Mouse (Mus musculus) natural killer cell, adult 2 months (primary cell): ENCODE data around the gene Paqr7.

Experiments used
- DNase-seq, 2 experiments: peaks; one replicate each; pipeline ENCODE4 v3.0.0; 2022; ENCODE audit warnings: low spot score in 2 of 2

Paqr7 gene

GRCm38 (mm10) chr4:134535787-134536151 lies 39.3 kb downstream of the Paqr7 start:
- DNase-seq = no peak

- no peak for DNase-seq
These were observed 42.6 kb downstream of the Paqr7 start for GRCm38 (mm10) chr4:134538997-134539580.

GRCm38 (mm10) chr4:134542726-134543125 lies 46.2 kb downstream of the Paqr7 start:
- no peak for DNase-seq

GRCm38 (mm10) chr4:134543261-134543660 lies 46.8 kb downstream of the Paqr7 start:
- peak; percentile 90 to 93 for DNase-seq

- peak; percentile 56 to 74 for DNase-seq
These were observed 50.6 kb downstream of the Paqr7 start for GRCm38 (mm10) chr4:134546814-134547705.

GRCm38 (mm10) chr4:134548169-134548938 lies 51.9 kb downstream of the Paqr7 start:
- DNase-seq = peak; percentile 40 to 72

GRCm38 (mm10) chr4:134549899-134550298 lies 53.4 kb downstream of the Paqr7 start:
- no peak for DNase-seq

- no peak for DNase-seq
These were observed 55.2 kb downstream of the Paqr7 start, which contains the start of gene Selenon for GRCm38 (mm10) chr4:134551494-134552316. TSS of gene Selenon (minus strand) at chr4:134552166.

GRCm38 (mm10) chr4:134553631-134554030 lies 57.1 kb downstream of the Paqr7 start:
- no peak for DNase-seq

GRCm38 (mm10) chr4:134555956-134556580 lies 59.6 kb downstream of the Paqr7 start:
- no peak for DNase-seq

- DNase-seq = peak in 1 of 2 experiments; percentile 58
These were observed 61.2 kb downstream of the Paqr7 start for GRCm38 (mm10) chr4:134557626-134558249.

- no peak for DNase-seq
These were observed 62.1 kb downstream of the Paqr7 start for GRCm38 (mm10) chr4:134558570-134559113.

- DNase-seq = no peak
These were observed 62.7 kb downstream of the Paqr7 start for GRCm38 (mm10) chr4:134559154-134559553.
